Mouse (Mus musculus) midbrain, embryonic 10.5 days (tissue): ENCODE results near the gene Olfr213. TPM values are rescaled to one million over a fixed set of nuclear protein-coding genes. Genes with fewer than 3 reads are reported as not detected.

Source experiments
- polyA plus RNA-seq: library from polyadenylated mRNA; unstranded; fragments of >200 nt; fragmentation: Nextera tagmentation; extraction: Ambion mirVana; gene quantifications from 2 replicates; pipeline ENCODE4 v1.2.1, GENCODE M21; 2016

Olfr213 gene
- polyA plus RNA-seq, 1 experiment from 2014 or later = not detected

Other genes starting within 250 kb of the Olfr213 start
- 27.7 and 33.7 TPM in 2 replicates for gene March8, start 200.4 kb upstream of the Olfr213 start, polyA plus RNA-seq
- gene Alox5, start 77.3 kb upstream of the Olfr213 start, polyA plus RNA-seq = 0.77 and 1.1 TPM in 2 replicates
- gene Olfr211, start 49.4 kb upstream of the Olfr213 start, polyA plus RNA-seq = not detected in 2 replicates
- gene Olfr212, start 31.9 kb upstream of the Olfr213 start, polyA plus RNA-seq = not detected in 2 replicates
- gene Gm5580, start 12.7 kb downstream of the Olfr213 start, polyA plus RNA-seq = 0.69 and 0.79 TPM in 2 replicates
- gene Olfr214, start 15.8 kb downstream of the Olfr213 start, polyA plus RNA-seq = not detected in 2 replicates
- gene Olfr215, start 45.7 kb downstream of the Olfr213 start, polyA plus RNA-seq = not detected in 2 replicates
- gene Zfp422, start 90.5 kb downstream of the Olfr213 start, polyA plus RNA-seq = 308 and 322 TPM in 2 replicates
- 8.6 and 9.2 TPM in 2 replicates for gene Depp1, start 112.2 kb downstream of the Olfr213 start, polyA plus RNA-seq
- 35.0 and 35.7 TPM in 2 replicates for gene Rassf4, start 135.5 kb downstream of the Olfr213 start, polyA plus RNA-seq
- gene Tmem72, start 178.5 kb downstream of the Olfr213 start, polyA plus RNA-seq = 0.02 and 0.06 TPM in 2 replicates